Mouse (Mus musculus) heart, embryonic 10.5 days (tissue): ENCODE results near the gene Gngt2. TPM values are rescaled to one million over a fixed set of nuclear protein-coding genes. Genes with fewer than 3 reads are reported as not detected.

Source experiments
- DNase-seq: peaks from one replicate; pipeline ENCODE4 v3.0.0-alpha.2; 2017; ENCODE audit warnings: low spot score
- H3K27ac ChIP-seq: fragments of 300-500 bp; sonication (generic); 2 replicates; pipeline ENCODE4 v1.5.1; 2016; ENCODE audit warnings: mild to moderate bottlenecking
- H3K27me3 ChIP-seq: fragments of 300-500 bp; sonication (generic); 2 replicates; pipeline ENCODE4 v1.6.1; 2016; ENCODE audit warnings: mild to moderate bottlenecking; ENCODE audit not compliant: poor library complexity, insufficient read depth, severe bottlenecking
- H3K36me3 ChIP-seq: fragments of 300-500 bp; sonication (generic); 2 replicates; pipeline ENCODE4 v1.6.1; 2016; ENCODE audit warnings: mild to moderate bottlenecking, moderate library complexity
- H3K4me1 ChIP-seq: fragments of 300-500 bp; sonication (generic); 2 replicates; pipeline ENCODE4 v1.6.1; 2016; ENCODE audit warnings: mild to moderate bottlenecking
- H3K4me3 ChIP-seq: fragments of 300-500 bp; sonication (generic); 2 replicates; pipeline ENCODE4 v1.5.1; 2016; ENCODE audit warnings: mild to moderate bottlenecking, moderate library complexity
- H3K9me3 ChIP-seq: fragments of 300-500 bp; sonication (generic); 2 replicates; pipeline ENCODE4 v1.6.1; 2016; ENCODE audit warnings: mild to moderate bottlenecking, moderate library complexity
- WGBS: fragments of 180-500 bp; shearing (Covaris S2); methylation state at CpG from one replicate; pipeline ENCODE4 v1.1.7; 2016; 5-methylcytosine and 5-hydroxymethylcytosine counted together
- polyA plus RNA-seq: library from polyadenylated mRNA; unstranded; fragments of >200 nt; fragmentation: Nextera tagmentation; extraction: Ambion mirVana; gene quantifications from 2 replicates; pipeline ENCODE4 v1.2.1, GENCODE M21; 2016

Gene Gngt2
- polyA plus RNA-seq, 1 experiment from 2014 or later = 43.2 TPM

DNA sequence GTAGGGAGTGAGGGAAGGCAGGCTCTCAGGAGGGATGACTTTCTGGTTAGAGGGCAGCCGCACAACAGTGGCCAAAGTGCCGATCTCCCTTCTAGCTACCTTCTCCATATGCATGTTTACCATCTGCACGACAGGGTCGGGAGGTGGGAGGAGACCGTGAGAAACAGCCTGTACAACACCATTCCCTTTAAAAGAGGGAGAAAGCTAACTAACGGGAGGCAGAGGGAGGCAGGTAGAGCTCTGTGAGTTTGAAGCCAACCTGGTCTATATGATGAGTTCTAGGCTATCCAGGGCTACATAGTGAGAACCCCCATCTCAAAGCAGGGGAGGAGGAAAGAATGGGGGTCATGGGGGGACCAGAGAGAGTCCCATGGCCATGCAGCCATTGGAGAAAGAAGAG is 1.2 kb upstream of the Gngt2 start:
- Histone ChIP-seq H3K4me1 (peaks cover 76% of the 10 kb centered on the region), H3K27ac (peak overlapping the region; percentile 71), H3K27me3 (peaks cover 64% of the 10 kb centered on the region), H3K4me3 (peak overlapping the region; percentile 17; the same call in 1 of the 2 replicates), H3K9me3 (no peaks in the 10 kb centered on the region), H3K36me3 (peaks cover 14% of the 10 kb centered on the region; the same call in 1 of the 2 replicates)
- 29% methylated on average over 6 of the region's 6 CpGs for WGBS
- DNase-seq = no peak

GRCm38 (mm10) chr11:95836433-95836832 is 583 bp upstream of the Gngt2 start:
- Histone ChIP-seq H3K36me3 (peaks cover 14% of the 10 kb centered on the region; the same call in 1 of the 2 replicates), H3K4me1 (peaks cover 70% of the 10 kb centered on the region), H3K27me3 (peaks cover 64% of the 10 kb centered on the region), H3K9me3 (no peaks in the 10 kb centered on the region), H3K4me3 (no peak overlapping the region), H3K27ac (peak overlapping the region; percentile 71; the same call in 1 of the 2 replicates)
- WGBS = 64% methylated on average over 6 of the region's 6 CpGs
- no peak for DNase-seq

DNA sequence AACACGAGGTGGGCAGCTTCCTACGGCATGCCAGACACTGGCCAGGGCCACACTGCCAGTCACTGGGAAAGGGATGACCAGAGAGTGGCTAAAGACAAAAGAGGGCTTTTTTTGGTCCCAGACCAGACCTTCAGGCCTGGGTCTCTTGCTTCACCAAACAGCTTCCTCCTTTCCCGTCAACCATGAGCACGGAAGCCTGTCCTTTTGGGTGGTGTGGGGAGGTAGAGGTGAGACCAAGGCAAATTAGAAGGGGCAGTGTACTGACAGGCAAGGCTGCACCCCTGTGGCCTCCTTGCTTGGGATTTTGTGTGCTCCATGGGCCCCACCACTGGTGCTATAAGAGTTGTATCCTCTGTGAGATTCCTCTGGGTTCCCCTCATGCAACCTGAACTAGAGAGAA is 1.6 kb downstream of the Gngt2 start:
- 66% methylated on average over 4 of the region's 4 CpGs for WGBS
- H3K4me1 ChIP-seq = peaks cover 71% of the 10 kb centered on the region
- H3K27ac ChIP-seq = peak overlapping the region; percentile 4; the same call in 1 of the 2 replicates
- DNase-seq = no peak
- H3K27me3 ChIP-seq = peaks cover 64% of the 10 kb centered on the region
- H3K9me3 ChIP-seq = no peaks in the 10 kb centered on the region
- peak overlapping the region; percentile 56; the same call in 1 of the 2 replicates for H3K4me3 ChIP-seq
- H3K36me3 ChIP-seq = peaks cover 4% of the 10 kb centered on the region; the same call in 1 of the 2 replicates

- Histone ChIP-seq H3K36me3 (peaks cover 4% of the 10 kb centered on the region; the same call in 1 of the 2 replicates), H3K4me3 (peak overlapping the region; percentile 56), H3K27ac (peak overlapping the region; percentile 4; the same call in 1 of the 2 replicates), H3K4me1 (peaks cover 65% of the 10 kb centered on the region), H3K9me3 (no peaks in the 10 kb centered on the region), H3K27me3 (peaks cover 60% of the 10 kb centered on the region)
- WGBS = 63% methylated on average over 8 of the region's 8 CpGs
- no peak for DNase-seq
Observed at GRCm38 (mm10) chr11:95838999-95839868, 2.2 kb downstream of the Gngt2 start.

GRCm38 (mm10) chr11:95840694-95841497 is 3.9 kb downstream of the Gngt2 start:
- DNase-seq = no peak
- 55% methylated on average over 5 of the region's 5 CpGs for WGBS
- Histone ChIP-seq H3K4me3 (peak overlapping the region; percentile 56), H3K36me3 (peaks cover 4% of the 10 kb centered on the region; the same call in 1 of the 2 replicates), H3K27me3 (peaks cover 44% of the 10 kb centered on the region), H3K9me3 (no peaks in the 10 kb centered on the region), H3K4me1 (peaks cover 53% of the 10 kb centered on the region), H3K27ac (peak overlapping the region; percentile 63)

GRCm38 (mm10) chr11:95841498-95841830 is 4.4 kb downstream of the Gngt2 start:
- no peak for DNase-seq
- peak overlapping the region; percentile 56 for H3K4me3 ChIP-seq
- peak overlapping the region; percentile 63 for H3K27ac ChIP-seq
- H3K9me3 ChIP-seq = no peaks in the 10 kb centered on the region
- H3K27me3 ChIP-seq = peaks cover 39% of the 10 kb centered on the region
- 47% methylated on average over 10 of the region's 10 CpGs for WGBS
- H3K4me1 ChIP-seq = peaks cover 47% of the 10 kb centered on the region
- H3K36me3 ChIP-seq = peaks cover 1% of the 10 kb centered on the region; the same call in 1 of the 2 replicates

DNA sequence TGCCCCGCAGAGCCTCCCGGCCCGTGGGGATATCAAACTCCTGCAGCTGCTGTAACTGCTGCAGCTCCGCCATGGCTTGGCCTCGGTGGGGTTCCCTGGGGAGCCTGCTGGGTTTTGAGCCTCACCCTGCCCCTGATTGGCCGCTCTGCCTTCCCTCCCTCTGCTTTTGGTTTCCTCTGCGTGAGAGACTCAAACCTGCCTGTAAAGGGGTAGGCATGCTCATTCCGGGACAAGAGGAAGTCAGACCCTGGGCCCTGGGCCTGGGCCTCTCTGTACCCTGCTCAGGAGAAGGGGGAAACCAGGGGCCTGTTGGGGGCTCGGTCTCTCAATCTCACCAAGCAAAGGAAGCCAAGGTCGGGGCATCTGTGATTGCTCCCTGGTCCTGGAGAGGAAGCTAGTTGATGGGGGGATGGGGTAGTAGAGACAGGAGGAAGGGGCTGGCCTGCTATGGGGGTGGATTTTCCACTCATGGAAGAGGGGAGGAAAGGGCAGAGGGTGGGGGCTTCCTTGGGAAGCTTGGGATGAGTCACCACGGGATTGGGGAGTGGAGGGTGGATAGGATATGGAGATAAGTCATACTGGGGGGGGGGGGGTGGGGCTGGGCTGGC is 5.2 kb downstream of the Gngt2 start, which contains the start of gene Abi3:
Gene Abi3 (minus strand): TSS at position 403 of the 608 bp plus-strand sequence.
- Histone ChIP-seq H3K27me3 (peaks cover 39% of the 10 kb centered on the region), H3K27ac (peak within 1 kb of the TSS; percentile 63), H3K9me3 (no peaks in the 10 kb centered on the region), H3K4me3 (peak within 1 kb of the TSS; percentile 56), H3K36me3 (no peaks in the 10 kb centered on the region), H3K4me1 (peaks cover 40% of the 10 kb centered on the region)
- WGBS = 10% methylated on average over 11 of the region's 11 CpGs
- DNase-seq = no peak

GRCm38 (mm10) chr11:95842953-95843352 is 5.9 kb downstream of the Gngt2 start:
- Histone ChIP-seq H3K27me3 (peaks cover 39% of the 10 kb centered on the region), H3K36me3 (no peaks in the 10 kb centered on the region), H3K27ac (peak overlapping the region; percentile 63), H3K9me3 (no peaks in the 10 kb centered on the region), H3K4me1 (peaks cover 32% of the 10 kb centered on the region), H3K4me3 (peak overlapping the region; percentile 56)
- no peak for DNase-seq
- 44% methylated on average over 5 of the region's 5 CpGs for WGBS

GRCm38 (mm10) chr11:95843421-95843950 is 6.5 kb downstream of the Gngt2 start:
- 48% methylated on average over 6 of the region's 6 CpGs for WGBS
- Histone ChIP-seq H3K36me3 (no peaks in the 10 kb centered on the region), H3K9me3 (no peaks in the 10 kb centered on the region), H3K27me3 (peaks cover 39% of the 10 kb centered on the region), H3K27ac (peak overlapping the region; percentile 63), H3K4me1 (peaks cover 28% of the 10 kb centered on the region), H3K4me3 (peak overlapping the region; percentile 56)
- DNase-seq = no peak

DNA sequence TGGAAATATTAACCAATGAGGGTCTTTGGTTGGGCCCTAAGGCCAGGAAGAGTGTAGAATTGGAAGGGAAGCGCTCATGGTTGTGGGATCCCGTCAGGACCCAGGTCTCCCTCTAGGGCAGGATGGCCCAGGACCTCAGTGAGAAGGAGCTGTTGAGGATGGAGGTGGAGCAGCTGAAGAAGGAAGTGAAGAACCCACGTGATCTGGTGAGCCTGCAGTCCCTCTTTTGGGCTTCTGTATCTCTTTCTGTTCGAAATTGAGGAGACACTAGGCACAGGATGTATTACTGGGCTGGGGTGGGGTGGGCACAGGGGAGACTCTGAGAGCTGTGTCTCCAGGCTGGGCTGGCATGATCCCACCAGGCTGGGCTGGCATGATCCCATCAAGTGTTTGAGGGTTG is 7.9 kb downstream of the Gngt2 start:
- no peaks in the 10 kb centered on the region for H3K9me3 ChIP-seq
- H3K36me3 ChIP-seq = no peaks in the 10 kb centered on the region
- H3K27ac ChIP-seq = no peak overlapping the region
- WGBS = 56% methylated on average over 4 of the region's 4 CpGs
- H3K4me3 ChIP-seq = peak overlapping the region; percentile 56
- H3K27me3 ChIP-seq = peaks cover 39% of the 10 kb centered on the region
- DNase-seq = no peak
- H3K4me1 ChIP-seq = peaks cover 27% of the 10 kb centered on the region

DNA sequence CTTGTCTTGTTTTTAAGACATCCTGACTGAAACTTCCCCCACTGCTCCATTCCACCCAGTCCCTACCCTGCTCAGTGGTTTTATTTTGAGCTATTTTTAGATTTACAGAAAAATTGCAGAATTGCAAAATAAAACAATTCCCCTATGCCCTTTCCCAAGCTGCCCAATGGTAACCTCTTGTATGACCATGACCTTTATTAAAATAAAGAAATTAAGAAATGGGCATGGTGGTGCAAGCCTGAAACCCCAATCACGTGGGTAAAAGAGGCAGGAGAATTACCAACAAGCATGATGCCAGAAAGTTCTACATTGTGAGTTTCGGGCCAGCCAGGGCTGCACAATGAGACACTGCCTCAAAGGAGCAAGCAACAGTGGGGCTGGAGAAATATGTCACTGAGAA is 13.9 kb downstream of the Gngt2 start:
- DNase-seq = no peak
- no peaks in the 10 kb centered on the region for H3K9me3 ChIP-seq
- no peak overlapping the region for H3K27ac ChIP-seq
- H3K36me3 ChIP-seq = no peaks in the 10 kb centered on the region
- no peaks in the 10 kb centered on the region for H3K4me1 ChIP-seq
- 77% methylated on average over 2 of the region's 2 CpGs for WGBS
- no peak overlapping the region for H3K4me3 ChIP-seq
- H3K27me3 ChIP-seq = peaks cover 8% of the 10 kb centered on the region; the same call in 1 of the 2 replicates

DNA sequence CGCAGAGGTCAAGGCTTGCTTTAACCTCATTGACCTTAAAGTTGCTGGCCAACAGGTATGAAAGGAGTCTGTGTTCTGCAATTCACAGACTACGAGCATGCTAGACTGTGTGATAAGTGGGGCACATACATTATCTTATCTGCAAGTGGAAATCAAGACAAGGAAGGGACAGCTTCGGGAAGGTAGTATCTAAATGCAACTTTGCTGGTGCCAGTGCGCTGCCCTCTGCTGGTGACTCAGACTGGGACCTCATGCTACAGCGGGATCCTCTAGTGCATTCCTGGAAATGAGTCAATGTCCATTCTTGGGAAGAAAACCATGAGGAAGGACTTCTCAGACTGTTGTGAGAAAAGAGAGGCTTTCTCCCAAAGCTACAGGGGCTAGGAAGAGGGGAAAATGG is 16.7 kb downstream of the Gngt2 start:
- no peaks in the 10 kb centered on the region for H3K36me3 ChIP-seq
- 50% methylated on average over 5 of the region's 5 CpGs for WGBS
- no peak overlapping the region for H3K4me3 ChIP-seq
- no peak for DNase-seq
- H3K27me3 ChIP-seq = peaks cover 8% of the 10 kb centered on the region; the same call in 1 of the 2 replicates
- H3K9me3 ChIP-seq = no peaks in the 10 kb centered on the region
- H3K4me1 ChIP-seq = peaks cover 9% of the 10 kb centered on the region; the same call in 1 of the 2 replicates
- H3K27ac ChIP-seq = no peak overlapping the region
